Mouse (Mus musculus): Measurements from ENCODE around the gene Cbx5. TPM values are rescaled to one million over a fixed set of nuclear protein-coding genes. Genes with fewer than 3 reads are reported as not detected.
A peak's percentile ranks its signal among the peaks of the same experiment; 100 is the strongest.

Gene Cbx5
- polyA plus RNA-seq, 1 experiment from 2014 or later, result 118 TPM

DNA sequence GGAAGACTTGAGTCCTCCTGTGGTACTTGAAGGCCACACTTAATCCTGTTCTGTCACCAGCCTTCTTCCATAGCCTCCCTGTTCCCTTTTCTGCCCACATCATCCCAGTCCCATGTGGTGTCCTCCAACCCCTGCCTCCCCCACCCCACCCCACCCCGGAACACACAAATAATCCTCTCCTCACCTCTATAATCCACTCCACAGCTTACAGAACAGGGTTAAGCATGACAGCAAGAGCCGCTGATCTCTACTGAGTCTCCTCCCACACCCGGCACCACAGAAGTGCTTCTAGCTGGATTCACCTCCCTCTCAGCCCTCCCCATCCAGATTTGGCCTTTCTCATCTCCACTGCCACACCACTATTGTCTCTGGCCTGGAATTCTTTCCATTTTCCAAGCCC is 71.8 kb downstream of the Cbx5 start:
- peaks cover 58% of the 10 kb centered on the region for H3K27me3 ChIP-seq (replicated peaks; ENCODE audit: control insufficient read depth, insufficient read depth, low read length)
- no peak for ATAC-seq (replicated peaks; ENCODE audit: low FRiP score, low TSS enrichment, low read depth)

DNA sequence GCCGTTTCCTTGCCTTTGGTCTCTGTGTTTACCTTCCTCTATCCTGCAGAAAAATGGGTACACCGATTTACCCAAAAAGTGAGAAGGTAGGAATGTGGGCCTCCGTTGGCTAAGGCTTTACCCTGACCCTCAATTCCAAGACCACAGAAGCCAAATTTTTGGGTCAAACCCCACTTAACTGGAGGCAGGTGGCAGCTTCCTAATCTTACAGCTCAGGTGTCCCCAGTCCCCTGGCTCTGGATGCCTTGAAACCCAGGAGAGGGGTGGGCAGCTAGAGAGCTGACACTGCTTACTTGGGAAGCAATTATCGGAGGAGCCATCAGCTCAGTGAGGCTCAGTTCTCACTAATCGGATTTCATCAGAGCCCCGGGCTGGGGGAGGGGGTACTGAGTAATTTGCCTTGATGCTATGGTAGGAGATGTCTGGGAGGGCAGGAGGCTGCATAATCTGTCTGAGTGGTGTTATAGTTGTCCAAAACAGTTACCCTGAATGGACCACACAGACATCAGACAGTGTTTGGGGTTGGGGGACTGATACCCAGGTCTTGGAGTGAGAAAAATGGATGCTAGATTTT is 72.5 kb downstream of the Cbx5 start, which contains the start of gene Smug1:
Smug1 (minus strand) TSS at position 51 of the 574 bp plus-strand sequence.
- peaks cover 51% of the 10 kb centered on the region for H3K27me3 ChIP-seq (replicated peaks; ENCODE audit: control insufficient read depth, insufficient read depth, low read length)
- ATAC-seq (replicated peaks; ENCODE audit: low FRiP score, low TSS enrichment, low read depth) (no peak), DNase-seq (ENCODE audit: low spot score) (no peak)
- H3K27ac ChIP-seq (ENCODE audit: low read depth), result no peak within 1 kb of the TSS
- H3K9me3 ChIP-seq (ENCODE audit: control insufficient read depth, low read length), result no peaks in the 10 kb centered on the region
- no peak within 1 kb of the TSS for H3K4me3 ChIP-seq (ENCODE audit: low read depth, low read length)
- WGBS, result 51% methylated on average over 6 of the region's 6 CpGs
- H3K36me3 ChIP-seq (ENCODE audit: control insufficient read depth, insufficient read depth, low read length), result no peaks in the 10 kb centered on the region
- peaks cover 48% of the 10 kb centered on the region for H3K4me1 ChIP-seq (replicated peaks; ENCODE audit: control insufficient read depth, insufficient read depth, low read length)
- H3K9ac ChIP-seq (ENCODE audit: low read length), result no peak within 1 kb of the TSS
- H3K4me2 ChIP-seq (ENCODE audit: low read length), result no peak within 1 kb of the TSS

More for the DNA sequence above, 71.8 kb downstream of the Cbx5 start:
- Histone ChIP-seq H3K4me2 (ENCODE audit: low read length) (no peak overlapping the region), H3K9me3 (ENCODE audit: control insufficient read depth, low read length) (no peaks in the 10 kb centered on the region), H3K9ac (ENCODE audit: low read length) (no peak overlapping the region), H3K4me1 (replicated peaks; ENCODE audit: control insufficient read depth, insufficient read depth, low read length) (peaks cover 44% of the 10 kb centered on the region), H3K4me3 (ENCODE audit: low read depth, low read length) (no peak overlapping the region), H3K27ac (ENCODE audit: low read depth) (no peak overlapping the region), H3K36me3 (ENCODE audit: control insufficient read depth, insufficient read depth, low read length) (no peaks in the 10 kb centered on the region)
- no peak for DNase-seq (ENCODE audit: low spot score)
- 21% methylated on average over 3 of the region's 3 CpGs for WGBS

DNA sequence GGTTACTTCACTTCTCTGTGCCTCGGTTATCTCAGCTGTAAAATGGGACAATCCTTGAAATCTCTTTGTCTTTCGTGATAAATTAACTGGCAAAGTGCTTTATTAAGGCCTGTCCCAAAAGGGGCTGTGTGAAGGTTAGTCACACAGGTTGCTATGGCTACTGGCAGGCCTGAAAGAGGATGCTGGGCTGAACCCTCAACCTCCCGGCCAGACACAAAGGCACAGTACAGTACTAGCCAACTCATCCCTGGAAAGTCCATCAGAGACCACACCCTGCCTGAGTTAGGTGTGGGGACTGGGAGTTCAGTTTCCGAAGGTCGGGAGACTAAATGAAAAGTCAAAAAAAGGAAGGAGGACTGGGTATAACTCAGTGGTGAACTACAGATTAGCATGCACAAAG is 73.7 kb downstream of the Cbx5 start:
- Histone ChIP-seq H3K9ac (ENCODE audit: low read length) (no peak overlapping the region), H3K36me3 (ENCODE audit: control insufficient read depth, insufficient read depth, low read length) (no peaks in the 10 kb centered on the region), H3K4me3 (ENCODE audit: low read depth, low read length) (no peak overlapping the region), H3K4me1 (replicated peaks; ENCODE audit: control insufficient read depth, insufficient read depth, low read length) (peaks cover 37% of the 10 kb centered on the region), H3K9me3 (ENCODE audit: control insufficient read depth, low read length) (no peaks in the 10 kb centered on the region), H3K27me3 (replicated peaks; ENCODE audit: control insufficient read depth, insufficient read depth, low read length) (peaks cover 39% of the 10 kb centered on the region), H3K27ac (ENCODE audit: low read depth) (no peak overlapping the region), H3K4me2 (ENCODE audit: low read length) (no peak overlapping the region)
- WGBS, result 47% methylated on average over 5 of the region's 5 CpGs
- DNase-seq (ENCODE audit: low spot score) (no peak), ATAC-seq (replicated peaks; ENCODE audit: low FRiP score, low TSS enrichment, low read depth) (no peak)

DNA sequence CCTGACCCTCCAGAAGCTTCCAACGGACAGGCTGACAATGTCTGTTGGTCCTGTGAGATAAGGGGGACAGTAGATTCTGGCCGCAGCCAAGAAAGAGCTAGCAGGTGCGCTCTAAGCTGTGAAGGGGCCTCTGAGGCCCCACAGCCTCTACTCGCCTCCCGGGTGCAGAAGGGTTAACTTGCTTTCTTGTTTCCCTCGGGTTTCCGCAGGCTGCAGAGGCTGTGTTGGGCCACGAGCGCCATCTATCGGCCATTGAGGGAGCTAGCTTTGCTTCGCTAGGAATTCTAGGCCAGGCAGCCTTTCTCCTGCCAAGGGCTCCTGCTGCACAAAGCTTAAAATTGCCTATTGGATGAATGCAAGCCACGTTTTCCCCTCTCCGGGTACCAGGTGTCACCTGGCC is 74.2 kb downstream of the Cbx5 start:
- WGBS, result 1% methylated on average over 13 of the region's 13 CpGs
- Histone ChIP-seq H3K4me1 (replicated peaks; ENCODE audit: control insufficient read depth, insufficient read depth, low read length) (peaks cover 35% of the 10 kb centered on the region), H3K4me3 (ENCODE audit: low read depth, low read length) (no peak overlapping the region), H3K27ac (ENCODE audit: low read depth) (no peak overlapping the region), H3K4me2 (ENCODE audit: low read length) (0 out of 2 replicates have a peak overlapping the region, but pooled peaks have one; percentile 12), H3K9me3 (ENCODE audit: control insufficient read depth, low read length) (no peaks in the 10 kb centered on the region), H3K9ac (ENCODE audit: low read length) (no peak overlapping the region), H3K36me3 (ENCODE audit: control insufficient read depth, insufficient read depth, low read length) (no peaks in the 10 kb centered on the region), H3K27me3 (replicated peaks; ENCODE audit: control insufficient read depth, insufficient read depth, low read length) (peaks cover 35% of the 10 kb centered on the region)
- ATAC-seq (replicated peaks; ENCODE audit: low FRiP score, low TSS enrichment, low read depth) (no peak), DNase-seq (ENCODE audit: low spot score) (peak; percentile 95)

DNA sequence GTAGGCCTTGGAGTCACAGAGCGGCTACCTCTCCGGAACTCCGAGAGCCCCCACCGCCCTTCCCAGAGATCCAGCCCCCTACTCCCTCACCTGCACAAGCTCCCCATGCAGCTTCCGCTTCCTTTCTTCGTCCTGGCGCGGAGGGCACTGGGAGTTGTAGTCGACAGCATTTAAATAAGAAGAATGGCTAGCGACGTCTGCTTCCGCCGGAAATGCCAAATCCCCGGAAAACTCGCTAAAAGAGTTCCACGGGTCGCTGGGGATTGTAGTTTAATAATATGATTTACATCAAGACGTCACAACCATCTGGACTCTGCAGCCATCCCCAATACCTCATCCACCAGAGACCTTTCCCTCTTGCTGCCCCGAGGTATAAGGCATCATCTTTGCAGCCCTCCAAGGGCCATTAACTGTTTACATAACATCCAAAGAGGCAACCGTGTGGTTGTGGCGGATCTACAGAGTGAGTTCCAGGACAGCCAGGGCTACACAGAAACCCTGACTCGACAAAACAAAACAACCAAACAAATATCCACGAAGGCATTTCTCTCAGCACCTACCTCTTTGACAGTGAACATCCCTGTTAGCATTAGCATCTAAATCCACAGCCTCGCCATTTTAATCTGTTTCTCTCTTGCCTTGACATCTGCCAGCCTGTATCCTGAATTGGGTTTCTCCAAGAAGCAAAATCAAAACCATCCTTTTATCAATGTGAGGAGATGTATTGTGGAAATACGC is 76.3 kb downstream of the Cbx5 start:
- Histone ChIP-seq H3K27me3 (replicated peaks; ENCODE audit: control insufficient read depth, insufficient read depth, low read length) (peaks cover 15% of the 10 kb centered on the region; the same call in 1 of the 2 replicates), H3K36me3 (ENCODE audit: control insufficient read depth, insufficient read depth, low read length) (no peaks in the 10 kb centered on the region), H3K9ac (ENCODE audit: low read length) (peak overlapping the region; percentile 50), H3K27ac (ENCODE audit: low read depth) (no peak overlapping the region), H3K4me3 (ENCODE audit: low read depth, low read length) (peak overlapping the region; percentile 60), H3K4me2 (ENCODE audit: low read length) (peak overlapping the region; percentile 61), H3K9me3 (ENCODE audit: control insufficient read depth, low read length) (no peaks in the 10 kb centered on the region), H3K4me1 (replicated peaks; ENCODE audit: control insufficient read depth, insufficient read depth, low read length) (peaks cover 18% of the 10 kb centered on the region)
- DNase-seq (ENCODE audit: low spot score) (peak; percentile 92), ATAC-seq (replicated peaks; ENCODE audit: low FRiP score, low TSS enrichment, low read depth) (peak; percentile 82)
- WGBS, result 10% methylated on average over 25 of the region's 25 CpGs

DNA sequence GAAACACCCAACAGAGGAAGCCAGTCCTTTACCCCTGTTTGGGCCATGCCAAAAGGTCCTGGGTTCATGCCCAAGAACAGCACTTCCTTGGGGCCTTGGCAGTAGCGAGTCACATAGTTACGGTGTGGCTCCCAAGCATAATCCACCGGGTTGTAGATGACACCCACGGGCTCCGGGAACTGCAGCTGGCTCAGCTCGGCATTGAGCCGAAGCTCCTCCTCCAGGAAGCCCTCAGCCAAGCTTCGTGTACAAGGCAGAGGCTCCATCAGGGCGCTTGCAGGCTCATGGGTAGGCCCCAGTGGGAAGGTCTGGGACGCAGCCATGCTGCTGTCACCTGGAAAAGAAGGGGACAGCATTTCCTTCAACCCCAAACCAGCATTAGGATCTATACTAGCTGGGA is 82.0 kb downstream of the Cbx5 start:
- H3K27ac ChIP-seq (ENCODE audit: low read depth), result no peak overlapping the region
- H3K9me3 ChIP-seq (ENCODE audit: control insufficient read depth, low read length), result no peaks in the 10 kb centered on the region
- no peak overlapping the region for H3K4me3 ChIP-seq (ENCODE audit: low read depth, low read length)
- H3K36me3 ChIP-seq (ENCODE audit: control insufficient read depth, insufficient read depth, low read length), result no peaks in the 10 kb centered on the region
- H3K27me3 ChIP-seq (replicated peaks; ENCODE audit: control insufficient read depth, insufficient read depth, low read length), result 0 out of 2 replicates have a peak, but pooled peaks cover 8% of the 10 kb centered on the region
- no peak overlapping the region for H3K9ac ChIP-seq (ENCODE audit: low read length)
- H3K4me2 ChIP-seq (ENCODE audit: low read length), result no peak overlapping the region
- WGBS, result 78% methylated on average over 10 of the region's 10 CpGs
- ATAC-seq (replicated peaks; ENCODE audit: low FRiP score, low TSS enrichment, low read depth), result no peak
- DNase-seq (ENCODE audit: low spot score), result no peak
- H3K4me1 ChIP-seq (replicated peaks; ENCODE audit: control insufficient read depth, insufficient read depth, low read length), result peaks cover 4% of the 10 kb centered on the region

DNA sequence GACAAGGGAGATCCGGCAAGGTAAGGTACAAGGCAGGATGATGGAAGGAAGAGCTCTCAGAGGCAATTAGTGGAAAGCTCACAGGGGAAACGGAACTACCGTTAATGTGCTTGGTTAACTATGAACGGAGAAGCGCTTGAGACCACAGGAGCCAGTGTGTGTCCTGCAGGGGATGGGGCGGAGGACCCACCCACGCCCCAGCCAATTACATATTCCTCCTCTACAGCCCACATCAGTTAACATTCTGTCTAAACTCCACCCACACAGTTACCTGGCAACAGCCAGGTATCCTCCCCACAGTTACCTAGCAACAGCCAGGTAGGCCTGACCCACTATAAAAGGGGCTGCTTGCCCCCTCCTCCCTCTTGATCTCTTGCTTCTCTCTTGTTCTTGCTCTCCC is 82.7 kb downstream of the Cbx5 start:
- Histone ChIP-seq H3K9ac (ENCODE audit: low read length) (no peak overlapping the region), H3K4me3 (ENCODE audit: low read depth, low read length) (no peak overlapping the region), H3K4me2 (ENCODE audit: low read length) (no peak overlapping the region), H3K9me3 (ENCODE audit: control insufficient read depth, low read length) (no peaks in the 10 kb centered on the region), H3K4me1 (replicated peaks; ENCODE audit: control insufficient read depth, insufficient read depth, low read length) (no peaks in the 10 kb centered on the region), H3K27me3 (replicated peaks; ENCODE audit: control insufficient read depth, insufficient read depth, low read length) (0 out of 2 replicates have a peak, but pooled peaks cover 8% of the 10 kb centered on the region), H3K27ac (ENCODE audit: low read depth) (no peak overlapping the region), H3K36me3 (ENCODE audit: control insufficient read depth, insufficient read depth, low read length) (no peaks in the 10 kb centered on the region)
- ATAC-seq (replicated peaks; ENCODE audit: low FRiP score, low TSS enrichment, low read depth), result no peak
- WGBS, result 60% methylated on average over 7 of the region's 7 CpGs
- no peak for DNase-seq (ENCODE audit: low spot score)

DNA sequence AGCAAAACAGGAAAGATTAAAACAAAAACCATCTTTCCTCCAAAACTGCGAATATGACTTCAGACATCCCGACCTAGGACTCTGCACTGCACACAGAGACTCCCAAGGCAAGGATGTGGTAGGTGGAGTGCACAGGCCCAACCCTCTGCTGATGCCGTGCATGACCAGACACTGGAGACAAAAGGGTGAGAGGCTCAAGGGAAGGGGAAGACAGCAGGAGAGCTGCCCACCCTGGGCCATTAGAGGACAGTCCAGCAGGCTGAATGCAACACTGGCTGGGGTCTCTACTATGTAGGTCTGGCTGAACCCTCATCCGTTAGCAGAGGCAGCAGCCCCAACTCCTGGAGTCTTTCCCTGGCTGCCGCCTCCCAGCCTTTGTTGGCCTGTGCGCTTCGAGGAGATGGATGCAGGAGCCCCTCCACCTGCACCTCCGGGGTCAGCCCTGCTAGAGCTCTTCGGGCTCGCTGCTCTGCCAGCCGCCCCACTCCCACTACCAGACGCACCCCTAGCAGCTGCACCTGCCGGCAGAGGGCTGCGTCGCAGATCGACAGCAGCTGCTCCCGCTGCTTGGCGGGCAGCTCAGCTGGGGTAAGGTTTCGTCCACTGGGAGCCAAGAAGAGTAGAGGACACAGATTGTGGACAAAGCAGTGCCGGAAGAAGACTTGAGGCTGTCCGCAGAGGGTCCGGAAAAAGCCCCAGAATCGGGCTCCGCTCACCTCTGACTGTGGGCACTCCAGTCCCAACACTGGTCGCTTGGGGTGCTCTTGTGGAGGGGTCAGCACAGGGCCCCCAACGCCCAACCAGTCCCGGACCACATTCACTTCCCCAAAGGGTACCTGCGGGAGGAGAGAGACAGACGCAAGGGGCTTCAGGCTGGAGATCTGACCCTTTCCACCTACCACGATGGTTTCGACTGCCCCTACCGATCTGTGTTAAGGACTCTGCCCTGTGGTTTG is 84.0 kb downstream of the Cbx5 start:
- DNase-seq (ENCODE audit: low spot score), result no peak

More for the DNA sequence above, 84.0 kb downstream of the Cbx5 start:
- Histone ChIP-seq H3K4me3 (ENCODE audit: low read depth, low read length) (no peak overlapping the region), H3K9me3 (ENCODE audit: control insufficient read depth, low read length) (no peaks in the 10 kb centered on the region), H3K36me3 (ENCODE audit: control insufficient read depth, insufficient read depth, low read length) (no peaks in the 10 kb centered on the region), H3K4me1 (replicated peaks; ENCODE audit: control insufficient read depth, insufficient read depth, low read length) (no peaks in the 10 kb centered on the region), H3K4me2 (ENCODE audit: low read length) (no peak overlapping the region), H3K9ac (ENCODE audit: low read length) (no peak overlapping the region), H3K27ac (ENCODE audit: low read depth) (no peak overlapping the region), H3K27me3 (replicated peaks; ENCODE audit: control insufficient read depth, insufficient read depth, low read length) (0 out of 2 replicates have a peak, but pooled peaks cover 8% of the 10 kb centered on the region)
- 35% methylated on average over 32 of the region's 32 CpGs for WGBS
- ATAC-seq (replicated peaks; ENCODE audit: low FRiP score, low TSS enrichment, low read depth), result peak; percentile 42
